12 mouse cellular contexts compared by ENCODE assay signal in genomic region chr17:83353460-83353859, GRCm38 (mm10). TPM values are rescaled to one million over a fixed set of nuclear protein-coding genes. Genes with fewer than 3 reads are reported as not detected.
DNase-seq lines count a peak whose midpoint lies in the region; ATAC-seq lines count a peak whose summit lies in the region.
"Had no signal": no experiment of that assay in that cellular context is flagged by ENCODE, and none has a peak within 500 bp of the region (broad histone marks: within the 10 kb centered on the region; RNA-seq: fewer than 3 reads in every experiment).

No protein-coding gene starts in this region.

- 0 out of 2 replicates have a peak overlapping the region, but pooled peaks have one; percentile 93 for H3K4me3 ChIP-seq in hindbrain, embryonic 15.5 days
- no peak overlapping the region for H3K4me3 ChIP-seq in hindbrain, embryonic 13.5 days
- H3K4me3 ChIP-seq in midbrain, embryonic 14.5 days (replicated peaks; ENCODE audit: low read depth, low read length) = no peak overlapping the region
- no peak overlapping the region for H3K4me3 ChIP-seq in midbrain, embryonic 16.5 days (ENCODE audit: low read depth, low read length)
- peak overlapping the region; percentile 90 for H3K4me3 ChIP-seq in embryonic facial prominence, embryonic 14.5 days (ENCODE audit: low read depth, low read length)
- no peak overlapping the region for H3K4me3 ChIP-seq in neural tube, embryonic 15.5 days (replicated peaks)
- H3K4me3 ChIP-seq: gastrocnemius, adult 2 months had no signal

- ATAC-seq in hindbrain, embryonic 15.5 days (ENCODE audit: low FRiP score, low read depth) = no peak
- no peak for ATAC-seq in hindbrain, embryonic 13.5 days (ENCODE audit: low FRiP score)
- ATAC-seq in midbrain, embryonic 14.5 days (ENCODE audit: low FRiP score, low TSS enrichment) = no peak
- no peak for ATAC-seq in midbrain, embryonic 16.5 days
- ATAC-seq in embryonic facial prominence, embryonic 14.5 days (ENCODE audit: low read depth) = no peak
- no peak for ATAC-seq in neural tube, embryonic 15.5 days (ENCODE audit: low FRiP score)
- no peak for ATAC-seq in megakaryocyte progenitor cell, adult 5-6 weeks (replicated peaks; ENCODE audit: poor library complexity)
- ATAC-seq in frontal cortex, adult (ENCODE audit: low TSS enrichment) = no peak

- WGBS in hindbrain, embryonic 15.5 days = 66% methylated on average over 4 of the region's 4 CpGs
- WGBS in hindbrain, embryonic 13.5 days = 61% methylated on average over 4 of the region's 4 CpGs
- WGBS in midbrain, embryonic 14.5 days = 73% methylated on average over 4 of the region's 4 CpGs
- WGBS in midbrain, embryonic 16.5 days = 60% methylated on average over 4 of the region's 4 CpGs
- 19% methylated on average over 4 of the region's 4 CpGs for WGBS in embryonic facial prominence, embryonic 14.5 days
- WGBS in neural tube, embryonic 15.5 days = 56% methylated on average over 4 of the region's 4 CpGs

- H3K27ac ChIP-seq in hindbrain, embryonic 15.5 days (replicated peaks) = no peak overlapping the region
- H3K27ac ChIP-seq in hindbrain, embryonic 13.5 days = no peak overlapping the region
- H3K27ac ChIP-seq in midbrain, embryonic 14.5 days (replicated peaks; ENCODE audit: low read depth, low read length) = no peak overlapping the region
- no peak overlapping the region for H3K27ac ChIP-seq in midbrain, embryonic 16.5 days (ENCODE audit: low read length)
- peak overlapping the region; percentile 79 for H3K27ac ChIP-seq in embryonic facial prominence, embryonic 14.5 days (replicated peaks; ENCODE audit: low read depth, low read length)
- no peak overlapping the region for H3K27ac ChIP-seq in neural tube, embryonic 15.5 days (replicated peaks)
- H3K27ac ChIP-seq: gastrocnemius, adult 2 months had no signal

- H3K4me2 ChIP-seq in hindbrain, embryonic 15.5 days = peak overlapping the region; percentile 81
- no peak overlapping the region for H3K4me2 ChIP-seq in hindbrain, embryonic 13.5 days
- H3K4me2 ChIP-seq in midbrain, embryonic 14.5 days (ENCODE audit: low read length) = peak overlapping the region; percentile 70
- no peak overlapping the region; the same call in 1 of the 2 replicates for H3K4me2 ChIP-seq in midbrain, embryonic 16.5 days (ENCODE audit: low read length)
- H3K4me2 ChIP-seq in embryonic facial prominence, embryonic 14.5 days (ENCODE audit: low read depth, low read length) = peak overlapping the region; percentile 81
- peak overlapping the region; percentile 63; the same call in 1 of the 2 replicates for H3K4me2 ChIP-seq in neural tube, embryonic 15.5 days

- H3K4me1 ChIP-seq in hindbrain, embryonic 15.5 days (replicated peaks) = peaks cover 34% of the 10 kb centered on the region
- H3K4me1 ChIP-seq in hindbrain, embryonic 13.5 days (replicated peaks) = peaks cover 23% of the 10 kb centered on the region
- H3K4me1 ChIP-seq in midbrain, embryonic 14.5 days (ENCODE audit: control insufficient read depth, insufficient read depth, low read length) = peaks cover 21% of the 10 kb centered on the region
- peaks cover 21% of the 10 kb centered on the region for H3K4me1 ChIP-seq in midbrain, embryonic 16.5 days (ENCODE audit: control insufficient read depth, insufficient read depth, low read length)
- peaks cover 20% of the 10 kb centered on the region for H3K4me1 ChIP-seq in embryonic facial prominence, embryonic 14.5 days (ENCODE audit: control insufficient read depth, insufficient read depth, low read length)
- peaks cover 29% of the 10 kb centered on the region for H3K4me1 ChIP-seq in neural tube, embryonic 15.5 days

- no peaks in the 10 kb centered on the region for H3K36me3 ChIP-seq in hindbrain, embryonic 15.5 days
- no peaks in the 10 kb centered on the region for H3K36me3 ChIP-seq in hindbrain, embryonic 13.5 days
- no peaks in the 10 kb centered on the region for H3K36me3 ChIP-seq in midbrain, embryonic 14.5 days (ENCODE audit: control insufficient read depth, insufficient read depth, low read length)
- no peaks in the 10 kb centered on the region for H3K36me3 ChIP-seq in midbrain, embryonic 16.5 days (ENCODE audit: control insufficient read depth, insufficient read depth, low read length)
- H3K36me3 ChIP-seq in embryonic facial prominence, embryonic 14.5 days (ENCODE audit: control insufficient read depth, insufficient read depth, low read length) = no peaks in the 10 kb centered on the region
- no peaks in the 10 kb centered on the region for H3K36me3 ChIP-seq in neural tube, embryonic 15.5 days

- DNase-seq in midbrain, embryonic 14.5 days = no peak
- DNase-seq in embryonic facial prominence, embryonic 14.5 days (ENCODE audit: low spot score) = peak; percentile 22
- DNase-seq: adrenal gland, adult 8-10 months; cerebellum, adult 11-12 months; gastrocnemius, adult 2 months; lung, postnatal 14 days had no signal

- H3K9ac ChIP-seq in hindbrain, embryonic 15.5 days = no peak overlapping the region
- H3K9ac ChIP-seq in hindbrain, embryonic 13.5 days = no peak overlapping the region
- H3K9ac ChIP-seq in midbrain, embryonic 14.5 days (replicated peaks; ENCODE audit: low read length) = no peak overlapping the region
- H3K9ac ChIP-seq in midbrain, embryonic 16.5 days (ENCODE audit: low read depth, low read length) = no peak overlapping the region
- H3K9ac ChIP-seq in embryonic facial prominence, embryonic 14.5 days (ENCODE audit: low read depth, low read length) = 0 out of 2 replicates have a peak overlapping the region, but pooled peaks have one; percentile 34
- no peak overlapping the region for H3K9ac ChIP-seq in neural tube, embryonic 15.5 days (replicated peaks)

- H3K27me3 ChIP-seq in hindbrain, embryonic 15.5 days = no peaks in the 10 kb centered on the region
- H3K27me3 ChIP-seq in hindbrain, embryonic 13.5 days = no peaks in the 10 kb centered on the region
- no peaks in the 10 kb centered on the region for H3K27me3 ChIP-seq in midbrain, embryonic 14.5 days (ENCODE audit: control insufficient read depth, insufficient read depth, low read length)
- H3K27me3 ChIP-seq in midbrain, embryonic 16.5 days (ENCODE audit: control insufficient read depth, insufficient read depth, low read depth, low read length) = no peaks in the 10 kb centered on the region
- H3K27me3 ChIP-seq in embryonic facial prominence, embryonic 14.5 days (replicated peaks; ENCODE audit: control insufficient read depth, insufficient read depth, low read length) = no peaks in the 10 kb centered on the region
- H3K27me3 ChIP-seq in neural tube, embryonic 15.5 days (replicated peaks) = no peaks in the 10 kb centered on the region

- no peaks in the 10 kb centered on the region for H3K9me3 ChIP-seq in hindbrain, embryonic 15.5 days
- H3K9me3 ChIP-seq in hindbrain, embryonic 13.5 days = no peaks in the 10 kb centered on the region
- H3K9me3 ChIP-seq in midbrain, embryonic 14.5 days (ENCODE audit: control insufficient read depth, low read length) = no peaks in the 10 kb centered on the region
- no peaks in the 10 kb centered on the region for H3K9me3 ChIP-seq in midbrain, embryonic 16.5 days (replicated peaks; ENCODE audit: control insufficient read depth, low read length, poor library complexity, severe bottlenecking)
- no peaks in the 10 kb centered on the region for H3K9me3 ChIP-seq in embryonic facial prominence, embryonic 14.5 days (ENCODE audit: control insufficient read depth, low read length)
- H3K9me3 ChIP-seq in neural tube, embryonic 15.5 days (replicated peaks) = no peaks in the 10 kb centered on the region

RNA-seq across cellular contexts. Expression of gene Eml4, which starts 2.7 kb away (rescaled TPM):
- polyA plus RNA-seq in hindbrain, embryonic 15.5 days (2015; fragmentation: Nextera tagmentation; extraction: Ambion mirVana) = 31.0 and 32.6 TPM in 2 replicates
- 32.3 and 32.5 TPM in 2 replicates for polyA plus RNA-seq in hindbrain, embryonic 13.5 days (2015; fragmentation: Nextera tagmentation; extraction: Ambion mirVana)
- 24.9 and 38.9 TPM in 2 replicates for polyA plus RNA-seq in midbrain, embryonic 14.5 days (2014; fragmentation: Nextera tagmentation; extraction: Ambion mirVana)
- 27.5 and 29.0 TPM in 2 replicates for polyA plus RNA-seq in midbrain, embryonic 16.5 days (2015; fragmentation: Nextera tagmentation; extraction: Ambion mirVana)
- 35.3 and 40.0 TPM in 2 replicates for polyA plus RNA-seq in embryonic facial prominence, embryonic 14.5 days (2014; fragmentation: Nextera tagmentation; extraction: Ambion mirVana)
- 28.8 and 29.9 TPM in 2 replicates for polyA plus RNA-seq in neural tube, embryonic 15.5 days (2015; fragmentation: Nextera tagmentation; extraction: Ambion mirVana)
- 38.0 and 41.5 TPM in 2 replicates for total RNA-seq in megakaryocyte progenitor cell, adult 5-6 weeks (2015)
- 79.6 and 86.3 TPM in 2 replicates for total RNA-seq in megakaryocyte progenitor cell, adult 5-6 weeks (2017)

Comparison
In these comparisons a context has a peak if more than half of its experiments do, and no peak if none do; other contexts are left out.
1. H3K4me2 ChIP-seq: peak in hindbrain, embryonic 15.5 days (single experiment), midbrain, embryonic 14.5 days (single experiment), embryonic facial prominence, embryonic 14.5 days (single experiment) and neural tube, embryonic 15.5 days (single experiment); none in hindbrain, embryonic 13.5 days (single experiment) and midbrain, embryonic 16.5 days (single experiment).
2. H3K4me3 ChIP-seq: peak in hindbrain, embryonic 15.5 days (single experiment) and embryonic facial prominence, embryonic 14.5 days (single experiment); none in hindbrain, embryonic 13.5 days (single experiment), midbrain, embryonic 14.5 days (single experiment), midbrain, embryonic 16.5 days (single experiment) and neural tube, embryonic 15.5 days (single experiment).